Mouse (Mus musculus) forebrain, embryonic 13.5 days (tissue): Measurements from ENCODE around the gene Gps1. TPM values are rescaled to one million over a fixed set of nuclear protein-coding genes. Genes with fewer than 3 reads are reported as not detected.
"Not testable (repeated sequence)": the region's sequence is repeated elsewhere in the genome, so short reads cannot be mapped to it uniquely, and the experiment has no call there.

Source experiments
- ATAC-seq: fragments of 200-750 bp; cut with Nextera tagmentation; 2 replicates; pipeline ENCODE4 v1.8.0; 2017
- H3K27ac ChIP-seq: fragments of 300-500 bp; sonication (generic); 2 replicates; pipeline ENCODE4 v1.5.1; 2015; ENCODE audit warnings: inconsistent platforms, mild to moderate bottlenecking, moderate library complexity
- H3K27me3 ChIP-seq: fragments of 300-500 bp; sonication (generic); 2 replicates; pipeline ENCODE4 v1.6.1; 2015; ENCODE audit warnings: mild to moderate bottlenecking, inconsistent platforms
- H3K36me3 ChIP-seq: fragments of 300-500 bp; sonication (generic); 2 replicates; pipeline ENCODE4 v1.6.1; 2015; ENCODE audit warnings: mild to moderate bottlenecking, inconsistent platforms; ENCODE audit not compliant: poor library complexity, severe bottlenecking
- H3K4me1 ChIP-seq: fragments of 300-500 bp; sonication (generic); 2 replicates; pipeline ENCODE4 v1.6.1; 2015; ENCODE audit warnings: inconsistent platforms
- H3K4me2 ChIP-seq: fragments of 300-500 bp; sonication (generic); 2 replicates; pipeline ENCODE4 v1.6.1; 2015; ENCODE audit warnings: inconsistent platforms, mild to moderate bottlenecking, moderate library complexity
- H3K4me3 ChIP-seq: fragments of 300-500 bp; sonication (generic); 2 replicates; pipeline ENCODE4 v1.5.1; 2015; ENCODE audit warnings: mild to moderate bottlenecking, inconsistent platforms
- H3K9ac ChIP-seq: fragments of 300-500 bp; sonication (generic); 2 replicates; pipeline ENCODE4 v1.6.1; 2015; ENCODE audit warnings: mild to moderate bottlenecking, inconsistent platforms
- H3K9me3 ChIP-seq: fragments of 300-500 bp; sonication (generic); replicated peaks from 2 replicates; pipeline ENCODE4 v1.6.1; 2016; ENCODE audit warnings: inconsistent platforms
- WGBS: fragments of 180-500 bp; shearing (Covaris S2); methylation state at CpG from one replicate; pipeline ENCODE4 v1.1.7; 2015; 5-methylcytosine and 5-hydroxymethylcytosine counted together
- polyA plus RNA-seq: library from polyadenylated mRNA; unstranded; fragments of >200 nt; fragmentation: Nextera tagmentation; extraction: Ambion mirVana; gene quantifications from 2 replicates; pipeline ENCODE4 v1.2.1, GENCODE M21; 2015

The Gps1 gene
- polyA plus RNA-seq, 1 experiment from 2014 or later = 261 TPM

DNA sequence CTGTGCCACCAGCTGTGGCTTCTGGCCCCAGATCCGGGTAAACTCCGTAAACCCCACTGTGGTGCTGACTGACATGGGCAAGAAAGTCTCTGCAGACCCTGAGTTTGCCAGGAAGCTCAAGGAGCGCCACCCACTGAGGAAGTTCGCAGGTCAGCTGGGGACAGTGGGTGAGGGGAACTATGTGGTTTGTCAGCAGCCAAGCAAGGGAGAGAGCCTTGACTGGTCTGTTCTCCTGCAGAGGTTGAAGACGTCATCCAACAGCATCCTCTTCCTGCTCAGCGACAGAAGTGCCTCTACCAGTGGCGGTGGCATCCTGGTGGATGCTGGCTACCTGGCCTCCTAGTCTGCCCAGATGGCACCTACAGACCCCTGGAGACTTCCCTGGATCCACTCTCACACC lies 17.0 kb upstream of the Gps1 start:
- not testable (repeated sequence) for ATAC-seq, H3K4me1 ChIP-seq, H3K9me3 ChIP-seq, H3K36me3 ChIP-seq, H3K4me2 ChIP-seq, H3K4me3 ChIP-seq, H3K9ac ChIP-seq, H3K27ac ChIP-seq
- 88% methylated on average over 4 of the region's 7 CpGs for WGBS
- H3K27me3 ChIP-seq = peaks cover 11% of the 10 kb centered on the region

DNA sequence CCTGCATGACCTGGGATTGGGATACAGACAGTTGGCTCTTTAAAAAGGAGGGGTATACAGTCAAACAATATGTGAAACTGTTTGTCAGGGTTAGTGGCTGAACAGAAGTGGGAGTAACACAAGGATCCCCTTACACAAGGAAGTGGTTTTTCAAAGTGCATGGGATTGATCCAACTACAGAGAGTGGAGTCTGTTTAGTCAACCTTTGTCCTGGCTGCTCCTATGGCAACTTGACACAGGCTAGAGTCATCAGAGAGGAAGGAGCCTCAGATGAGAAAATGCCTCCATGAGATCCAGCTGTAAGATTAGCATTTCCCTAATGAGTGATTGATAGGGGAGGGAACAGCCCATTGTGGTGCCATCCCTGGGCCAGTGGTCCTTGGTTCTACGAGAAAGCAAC lies 15.9 kb upstream of the Gps1 start:
- no peak for ATAC-seq
- H3K27me3 ChIP-seq = peaks cover 5% of the 10 kb centered on the region; the same call in 1 of the 2 replicates
- no peaks in the 10 kb centered on the region for H3K4me1 ChIP-seq
- H3K9me3 ChIP-seq = no peaks in the 10 kb centered on the region
- WGBS = 44% methylated on average over 1 of the region's 1 CpGs
- H3K36me3 ChIP-seq = no peaks in the 10 kb centered on the region
- H3K9ac ChIP-seq = no peak overlapping the region
- H3K4me3 ChIP-seq = no peak overlapping the region
- H3K27ac ChIP-seq = no peak overlapping the region
- no peak overlapping the region for H3K4me2 ChIP-seq

DNA sequence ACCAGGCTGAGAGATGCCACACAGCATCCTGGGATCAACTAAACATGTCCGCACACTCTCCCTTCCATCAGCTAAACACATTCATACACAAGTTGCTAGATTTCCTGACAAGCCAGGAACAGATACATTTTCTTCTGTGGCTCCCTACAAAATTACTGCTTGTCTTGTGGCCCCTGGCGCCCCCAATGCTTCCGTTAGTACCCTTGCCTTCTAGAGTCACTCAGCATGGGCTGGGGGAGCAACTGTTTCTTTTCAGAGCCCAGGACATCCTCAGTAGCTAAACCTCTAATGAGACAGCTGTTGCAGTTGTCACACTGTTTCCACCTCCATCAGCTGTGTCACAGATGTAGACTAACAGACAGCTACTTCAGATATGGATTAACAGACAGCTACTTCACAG lies 11.3 kb upstream of the Gps1 start:
- 81% methylated on average over 3 of the region's 3 CpGs for WGBS
- no peak overlapping the region for H3K9ac ChIP-seq
- no peak overlapping the region for H3K4me2 ChIP-seq
- H3K4me3 ChIP-seq = no peak overlapping the region
- no peaks in the 10 kb centered on the region for H3K36me3 ChIP-seq
- no peak for ATAC-seq
- H3K4me1 ChIP-seq = peaks cover 4% of the 10 kb centered on the region; the same call in 1 of the 2 replicates
- H3K27ac ChIP-seq = no peak overlapping the region
- no peaks in the 10 kb centered on the region for H3K27me3 ChIP-seq
- no peaks in the 10 kb centered on the region for H3K9me3 ChIP-seq

DNA sequence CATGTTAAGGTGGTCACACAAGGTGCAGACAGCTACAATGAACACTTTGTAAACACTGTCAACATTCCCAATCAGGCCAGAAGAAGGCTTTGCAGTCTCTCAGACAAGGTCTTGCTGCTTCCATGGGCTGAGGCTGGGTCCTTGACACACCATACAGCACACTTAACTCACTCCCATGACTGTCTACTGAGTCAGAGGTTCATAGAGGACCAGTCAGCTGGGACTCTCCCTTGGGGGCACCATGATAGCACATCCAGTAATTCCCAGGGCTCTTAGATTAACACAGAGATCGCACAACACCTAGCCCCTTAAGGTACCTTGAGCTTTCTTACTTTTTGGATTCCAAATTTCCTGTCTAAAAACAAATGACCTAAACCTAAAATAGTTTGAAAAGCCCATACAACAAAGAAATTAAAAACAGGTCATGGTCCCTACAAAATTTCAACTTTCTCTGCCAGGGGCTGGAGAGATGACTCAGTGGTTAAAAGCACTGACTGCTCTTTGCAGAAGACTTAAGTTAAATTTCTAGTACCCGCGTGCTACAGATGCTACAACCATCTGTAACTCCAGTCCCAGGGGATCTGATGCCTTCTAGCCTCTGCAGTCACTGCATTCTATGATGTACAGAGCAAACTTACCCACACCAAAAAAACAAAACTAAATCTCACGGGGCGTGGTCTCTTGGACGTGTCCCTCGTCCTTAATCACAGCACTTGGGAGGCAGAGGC lies 10.4 kb upstream of the Gps1 start:
- H3K4me1 ChIP-seq = peaks cover 4% of the 10 kb centered on the region; the same call in 1 of the 2 replicates
- H3K27me3 ChIP-seq = no peaks in the 10 kb centered on the region
- H3K9me3 ChIP-seq = no peaks in the 10 kb centered on the region
- no peaks in the 10 kb centered on the region for H3K36me3 ChIP-seq
- no peak overlapping the region for H3K4me2 ChIP-seq
- no peak for ATAC-seq
- WGBS = 92% methylated on average over 7 of the region's 7 CpGs
- no peak overlapping the region for H3K4me3 ChIP-seq
- no peak overlapping the region for H3K27ac ChIP-seq
- H3K9ac ChIP-seq = no peak overlapping the region

DNA sequence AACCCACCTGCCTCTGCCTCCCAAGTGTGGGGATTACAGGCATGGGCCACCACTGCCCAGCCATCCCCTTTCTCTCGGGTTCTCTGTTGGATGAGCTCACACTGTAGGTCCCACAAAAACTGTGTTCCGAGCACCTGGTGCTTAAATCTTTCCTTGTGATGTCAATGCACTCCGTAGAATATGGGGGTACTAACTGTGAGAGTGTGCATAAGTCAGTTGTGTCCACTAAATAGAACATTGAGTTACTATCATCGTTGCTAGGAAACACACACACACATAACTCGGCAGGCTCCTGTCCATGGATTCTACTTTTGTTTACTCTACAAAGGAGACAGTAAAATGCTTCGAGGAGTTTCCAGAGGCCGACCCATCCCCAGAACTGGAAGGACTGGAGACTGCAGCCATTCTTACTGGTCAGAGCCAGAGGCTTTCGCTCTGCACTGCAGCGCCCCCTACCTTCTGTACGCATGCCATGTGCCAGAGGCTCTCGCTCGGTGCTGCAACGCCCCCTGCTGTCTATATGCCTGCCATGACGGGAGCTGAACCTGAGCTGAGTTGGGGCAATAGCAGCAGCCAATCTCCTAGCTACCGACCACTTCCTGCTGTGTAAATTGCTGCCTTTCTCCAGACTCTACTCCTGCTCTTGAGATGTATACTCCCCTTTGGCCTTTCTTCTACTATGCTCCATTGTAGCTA lies 8.2 kb upstream of the Gps1 start:
- Histone ChIP-seq H3K27me3 (no peaks in the 10 kb centered on the region), H3K27ac (no peak overlapping the region), H3K9ac (no peak overlapping the region), H3K4me3 (no peak overlapping the region), H3K36me3 (peaks cover 15% of the 10 kb centered on the region), H3K4me1 (peaks cover 4% of the 10 kb centered on the region; the same call in 1 of the 2 replicates), H3K9me3 (no peaks in the 10 kb centered on the region), H3K4me2 (no peak overlapping the region)
- ATAC-seq = peak; percentile 80
- 27% methylated on average over 15 of the region's 15 CpGs for WGBS

DNA sequence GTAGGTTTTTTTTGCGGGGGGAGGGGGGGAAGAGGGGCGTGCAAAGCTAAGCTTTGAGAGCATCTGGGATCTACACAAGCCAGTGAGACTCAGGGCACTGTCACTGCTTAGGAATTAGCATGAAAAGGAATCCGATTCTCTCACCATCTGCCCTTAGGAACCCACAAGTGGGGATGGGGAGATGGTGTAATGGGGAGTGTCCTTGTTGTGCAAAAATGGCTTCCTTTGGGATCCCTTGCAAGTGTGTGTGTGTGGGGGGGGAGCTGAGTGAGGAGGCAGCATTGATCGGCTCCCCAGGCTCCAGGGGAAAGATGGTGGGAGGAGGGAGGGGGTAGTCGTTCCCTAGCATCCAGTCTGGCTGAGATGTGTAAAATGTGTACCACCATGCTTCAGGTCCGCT lies 6.9 kb upstream of the Gps1 start:
- H3K36me3 ChIP-seq = peaks cover 24% of the 10 kb centered on the region
- WGBS = 30% methylated on average over 6 of the region's 6 CpGs
- no peak for ATAC-seq
- no peak overlapping the region for H3K27ac ChIP-seq
- no peak overlapping the region for H3K4me3 ChIP-seq
- no peaks in the 10 kb centered on the region for H3K27me3 ChIP-seq
- H3K9ac ChIP-seq = no peak overlapping the region
- no peak overlapping the region for H3K4me2 ChIP-seq
- H3K4me1 ChIP-seq = peaks cover 4% of the 10 kb centered on the region; the same call in 1 of the 2 replicates
- no peaks in the 10 kb centered on the region for H3K9me3 ChIP-seq

DNA sequence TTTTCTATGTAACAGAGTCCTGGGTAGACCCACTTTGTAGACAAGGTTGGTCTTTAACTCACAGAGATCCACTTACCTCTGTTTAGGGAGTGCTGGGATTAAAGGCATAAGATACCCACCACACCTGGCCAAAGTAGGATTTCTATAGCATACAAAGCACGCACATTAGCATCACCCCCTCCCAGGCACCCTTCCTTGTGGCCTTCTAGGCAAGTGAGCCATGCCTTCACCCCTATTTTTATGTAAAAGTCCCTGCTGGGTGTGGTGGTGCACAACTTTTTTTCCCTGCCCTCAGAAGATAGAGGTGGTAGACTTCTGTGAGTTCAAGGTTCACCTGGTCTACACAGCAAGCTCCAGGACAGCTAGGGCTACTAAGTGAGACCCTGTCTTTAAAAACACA lies 4.2 kb upstream of the Gps1 start:
- 82% methylated on average over 1 of the region's 1 CpGs for WGBS
- Histone ChIP-seq H3K4me1 (peaks cover 17% of the 10 kb centered on the region), H3K36me3 (peaks cover 33% of the 10 kb centered on the region), H3K4me2 (no peak overlapping the region), H3K4me3 (no peak overlapping the region), H3K27me3 (no peaks in the 10 kb centered on the region), H3K9me3 (no peaks in the 10 kb centered on the region), H3K27ac (no peak overlapping the region), H3K9ac (no peak overlapping the region)
- ATAC-seq = no peak

DNA sequence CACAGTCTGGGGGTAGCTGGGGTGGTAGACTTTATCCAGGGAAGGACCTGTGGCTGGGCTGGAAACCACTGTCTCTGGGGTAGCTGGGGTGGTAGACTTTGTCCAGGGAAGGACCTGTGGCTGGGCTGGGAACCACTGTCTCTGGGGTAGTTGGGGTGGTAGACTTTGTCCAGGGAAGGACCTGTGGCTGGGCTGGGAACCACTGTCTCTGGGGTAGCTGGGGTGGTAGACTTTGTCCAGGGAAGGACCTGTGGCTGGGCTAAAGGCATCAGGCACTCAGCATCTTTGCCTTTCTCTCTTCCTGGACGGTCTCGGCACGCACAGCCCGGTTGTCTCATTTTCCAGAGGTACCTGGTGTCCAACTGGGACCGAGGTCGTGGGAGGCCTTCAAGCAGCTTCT lies 2.7 kb upstream of the Gps1 start:
- Histone ChIP-seq H3K4me1 (peaks cover 27% of the 10 kb centered on the region), H3K36me3 (peaks cover 44% of the 10 kb centered on the region)
- H3K9ac ChIP-seq, H3K9me3 ChIP-seq, ATAC-seq, H3K4me2 ChIP-seq, H3K27me3 ChIP-seq, H3K4me3 ChIP-seq, H3K27ac ChIP-seq: not testable (repeated sequence)
- 93% methylated on average over 6 of the region's 6 CpGs for WGBS

DNA sequence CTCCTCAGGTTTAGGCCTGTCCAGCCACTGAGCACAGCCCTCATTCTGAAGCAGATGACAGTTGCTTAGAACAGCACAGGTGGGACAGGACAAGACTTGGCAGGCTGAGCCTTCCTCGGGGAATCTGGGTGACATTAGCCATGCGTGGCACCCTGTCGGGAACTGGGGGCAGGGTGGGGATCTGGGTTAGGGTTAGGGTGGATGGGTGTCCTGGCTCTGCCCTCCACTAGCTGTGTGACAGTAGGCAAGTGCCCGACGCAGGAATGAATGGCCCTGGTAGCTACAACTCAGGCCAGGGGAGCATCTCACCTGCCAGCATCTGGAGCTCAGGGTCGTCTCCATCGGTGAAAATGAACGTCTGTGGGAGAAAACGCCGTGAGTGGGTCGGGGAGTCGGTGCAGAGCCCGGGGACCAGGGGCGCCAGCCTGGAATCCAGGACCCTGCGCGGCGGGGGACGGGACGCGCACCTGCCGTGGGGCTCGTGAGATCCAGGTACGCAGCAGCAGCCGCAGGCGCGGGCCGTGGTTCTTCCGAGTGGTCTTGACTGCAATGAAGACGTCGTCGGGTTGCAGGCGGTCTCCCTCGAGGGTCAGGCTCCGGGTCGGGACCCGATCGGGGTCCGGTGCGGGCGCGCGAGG lies 527 bp upstream of the Gps1 start:
- peak; percentile 42 for ATAC-seq
- no peaks in the 10 kb centered on the region for H3K27me3 ChIP-seq

DNA sequence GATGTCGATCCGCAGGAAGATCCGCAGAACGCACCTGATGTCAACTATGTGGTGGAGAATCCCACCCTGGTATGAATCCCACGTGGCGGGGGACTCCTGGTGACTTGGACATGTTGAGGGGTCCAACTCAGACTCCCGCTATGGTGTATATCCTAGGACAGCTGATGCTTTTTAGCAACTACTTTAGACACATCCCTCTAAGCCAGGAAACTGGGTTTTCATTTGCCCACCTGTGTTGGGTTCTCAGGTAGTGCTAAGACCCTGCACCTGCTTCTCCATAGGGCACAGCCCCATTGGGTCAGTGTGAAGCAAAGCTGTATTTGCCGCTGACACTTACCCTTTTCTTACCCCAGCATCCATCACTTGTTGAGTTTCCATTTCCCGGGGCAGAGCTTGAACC lies 1.1 kb downstream of the Gps1 start:
- Histone ChIP-seq H3K9ac (peak overlapping the region; percentile 96), H3K4me3 (peak overlapping the region; percentile 99), H3K27me3 (no peaks in the 10 kb centered on the region), H3K4me1 (peaks cover 25% of the 10 kb centered on the region), H3K4me2 (peak overlapping the region; percentile 99), H3K9me3 (no peaks in the 10 kb centered on the region), H3K27ac (peak overlapping the region; percentile 61; the same call in 1 of the 2 replicates), H3K36me3 (peaks cover 72% of the 10 kb centered on the region)
- WGBS = 41% methylated on average over 9 of the region's 9 CpGs
- no peak for ATAC-seq

More for the DNA sequence above, 527 bp upstream of the Gps1 start:
- peak overlapping the region; percentile 99 for H3K4me2 ChIP-seq
- 1% methylated on average over 33 of the region's 42 CpGs for WGBS
- peaks cover 66% of the 10 kb centered on the region for H3K36me3 ChIP-seq
- H3K4me1 ChIP-seq = peaks cover 25% of the 10 kb centered on the region
- no peaks in the 10 kb centered on the region for H3K9me3 ChIP-seq
- peak overlapping the region; percentile 61 for H3K27ac ChIP-seq
- H3K9ac ChIP-seq = peak overlapping the region; percentile 96
- peak overlapping the region; percentile 99 for H3K4me3 ChIP-seq

DNA sequence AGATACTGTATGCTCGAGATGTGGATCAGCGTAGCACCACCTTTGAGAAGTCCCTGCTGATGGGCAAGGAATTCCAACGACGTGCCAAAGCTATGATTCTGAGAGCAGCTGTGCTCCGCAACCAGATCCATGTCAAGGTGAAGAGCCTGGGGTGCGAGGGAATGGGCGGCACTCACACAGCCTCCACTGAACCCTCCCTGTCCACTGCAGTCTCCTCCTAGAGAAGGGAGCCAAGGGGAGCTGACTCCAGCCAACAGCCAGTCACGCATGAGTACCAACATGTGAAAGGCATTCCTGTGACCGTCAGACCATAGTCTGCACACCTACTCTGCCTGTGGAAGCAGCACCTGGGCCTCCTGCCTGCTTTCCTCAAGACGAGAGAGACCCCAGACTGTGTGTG lies 4.4 kb downstream of the Gps1 start:
- not testable (repeated sequence) for H3K4me2 ChIP-seq, H3K4me3 ChIP-seq, H3K27ac ChIP-seq, H3K9me3 ChIP-seq, H3K27me3 ChIP-seq, ATAC-seq, H3K9ac ChIP-seq
- peaks cover 16% of the 10 kb centered on the region for H3K4me1 ChIP-seq
- H3K36me3 ChIP-seq = peaks cover 80% of the 10 kb centered on the region
- WGBS = 92% methylated on average over 9 of the region's 10 CpGs

DNA sequence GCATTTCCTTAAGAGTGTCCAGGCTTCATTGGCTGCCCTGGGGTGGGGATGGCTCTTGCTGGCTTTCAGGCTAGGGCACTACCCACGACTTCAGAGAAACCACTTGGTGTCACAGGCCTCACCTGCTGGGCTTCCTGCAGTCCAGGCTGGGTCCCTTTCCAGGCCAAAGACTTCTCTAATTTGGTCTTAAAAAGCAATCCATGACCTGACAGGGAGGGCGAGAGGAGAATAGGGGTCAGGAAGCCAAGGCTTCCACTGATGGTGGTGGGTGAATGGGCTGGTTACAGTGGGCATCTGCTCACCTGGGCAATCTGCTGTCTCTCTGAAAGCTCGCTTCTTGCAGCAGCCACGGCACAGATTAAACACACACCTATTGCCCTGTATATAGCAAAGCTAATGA lies 5.3 kb downstream of the Gps1 start:
- H3K36me3 ChIP-seq = peaks cover 89% of the 10 kb centered on the region
- no peak for ATAC-seq
- WGBS = 91% methylated on average over 4 of the region's 4 CpGs
- H3K9ac ChIP-seq = no peak overlapping the region
- no peaks in the 10 kb centered on the region for H3K9me3 ChIP-seq
- no peak overlapping the region for H3K27ac ChIP-seq
- H3K27me3 ChIP-seq = no peaks in the 10 kb centered on the region
- H3K4me1 ChIP-seq = peaks cover 14% of the 10 kb centered on the region
- H3K4me3 ChIP-seq = no peak overlapping the region
- no peak overlapping the region for H3K4me2 ChIP-seq
